Mouse (Mus musculus) spleen, postnatal 4 days (tissue): ENCODE results near the gene Marc1.
A peak's percentile ranks its signal among the peaks of the same experiment; 100 is the strongest.

Experiments used
- DNase-seq, 2 experiments: peaks; one replicate each; pipeline ENCODE4 v3.0.0; 2022; ENCODE audit warnings: low spot score in 2 of 2

Gene Marc1

GRCm38 (mm10) chr1:184822678-184823077, 11.6 kb upstream of the Marc1 start:
- no peak for DNase-seq

DNA sequence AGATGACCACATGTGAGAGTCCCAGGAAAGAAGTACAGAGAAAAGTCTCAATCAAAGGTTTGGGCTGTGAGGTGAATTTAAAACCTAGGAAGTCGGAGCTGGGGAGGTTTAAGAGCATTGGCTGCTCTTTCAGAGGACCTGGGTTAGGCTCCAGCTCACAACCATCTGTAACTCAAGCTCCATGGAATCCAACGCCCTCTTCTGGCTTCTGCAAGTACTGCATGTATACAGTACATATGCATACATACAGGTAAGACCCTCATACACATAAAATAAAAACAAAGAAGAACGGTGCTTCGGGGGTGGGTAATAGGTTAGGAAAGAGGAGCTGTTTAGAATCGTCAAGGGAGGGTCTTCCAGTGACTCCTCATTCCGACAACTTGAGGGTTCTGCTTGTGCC, 6.7 kb upstream of the Marc1 start:
- no peak for DNase-seq

- DNase-seq = no peak
Observed at GRCm38 (mm10) chr1:184811716-184812250, 670 bp upstream of the Marc1 start.

DNA sequence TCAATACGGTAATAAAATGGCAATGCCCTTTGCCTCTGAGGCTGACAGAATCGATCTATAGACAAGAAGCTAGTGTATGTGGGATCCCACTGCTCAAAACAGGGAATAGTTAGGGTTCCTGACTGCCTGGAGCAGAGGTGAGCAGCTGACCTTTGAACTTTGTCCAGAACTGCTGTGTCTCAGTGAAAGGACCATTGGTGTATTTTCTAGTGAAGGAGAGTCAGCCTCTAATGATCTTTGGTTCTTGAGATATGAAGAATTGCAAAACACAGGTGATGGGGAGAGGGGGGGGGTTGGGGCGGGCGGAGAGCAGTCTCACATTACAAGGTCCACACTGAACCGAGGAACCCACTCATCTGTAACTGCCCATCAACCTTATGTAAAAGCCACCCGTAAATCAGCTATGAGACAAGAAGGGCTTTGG, 1.5 kb downstream of the Marc1 start:
- DNase-seq = no peak

GRCm38 (mm10) chr1:184808418-184809012, 2.6 kb downstream of the Marc1 start:
- no peak for DNase-seq

GRCm38 (mm10) chr1:184807627-184808417, 3.3 kb downstream of the Marc1 start:
- peak; percentile 37 to 69 for DNase-seq

- no peak for DNase-seq
Observed at GRCm38 (mm10) chr1:184807123-184807522, 4.0 kb downstream of the Marc1 start.

DNA sequence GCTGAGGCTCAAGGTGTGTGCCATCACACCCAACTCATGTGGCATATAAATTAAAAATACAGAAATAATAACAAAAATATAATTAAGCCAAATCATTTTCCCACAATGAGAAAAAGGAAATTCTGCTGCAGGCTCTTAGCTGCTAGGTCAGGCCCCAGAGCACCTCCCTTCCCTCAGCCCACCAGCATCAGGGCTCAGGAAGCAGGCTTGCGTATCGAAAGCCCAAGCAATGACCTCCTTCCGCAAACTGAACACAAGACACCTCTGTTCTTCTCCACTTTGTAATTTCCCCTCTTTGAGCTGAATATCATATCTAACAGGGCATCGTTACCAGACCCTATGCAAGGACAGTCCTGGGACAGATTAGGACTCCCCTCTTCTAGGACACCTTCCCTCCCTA, 5.4 kb downstream of the Marc1 start:
- no peak for DNase-seq

DNA sequence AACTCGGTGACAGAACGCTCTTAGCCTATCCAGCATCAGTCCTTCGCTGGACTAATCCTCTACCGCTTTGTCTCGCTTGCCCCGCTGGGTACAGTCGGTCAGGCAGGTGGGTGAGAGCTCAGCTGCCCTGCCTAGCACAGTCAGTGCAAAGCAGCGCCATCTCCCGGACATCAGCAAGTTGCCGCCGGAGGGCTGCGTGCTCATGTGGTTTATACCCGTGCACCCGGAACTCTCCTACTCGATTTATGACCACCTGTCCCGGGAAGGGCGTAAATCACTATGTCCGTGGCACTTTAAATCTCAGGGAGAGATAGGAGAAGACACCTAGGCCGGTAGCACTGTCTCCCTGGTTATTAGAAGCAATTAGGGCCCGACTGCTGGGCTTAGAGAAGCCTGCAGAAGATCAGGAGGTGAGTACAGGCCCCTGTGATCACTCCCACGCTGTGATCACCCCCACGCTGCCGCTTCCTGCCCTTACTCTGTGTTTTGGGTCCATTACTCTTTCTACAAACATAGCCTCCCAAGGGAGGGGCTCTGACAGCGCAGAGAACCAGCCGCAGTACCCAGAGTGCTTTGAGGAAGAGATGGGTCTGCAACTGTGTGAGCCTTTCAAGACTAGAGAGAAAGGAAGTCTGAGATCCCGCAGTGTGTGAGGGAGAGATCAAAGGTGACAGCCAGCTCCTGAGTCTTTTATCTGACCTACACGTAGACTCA, 17.8 kb downstream of the Marc1 start:
- DNase-seq = peak; percentile 77 to 89

DNA sequence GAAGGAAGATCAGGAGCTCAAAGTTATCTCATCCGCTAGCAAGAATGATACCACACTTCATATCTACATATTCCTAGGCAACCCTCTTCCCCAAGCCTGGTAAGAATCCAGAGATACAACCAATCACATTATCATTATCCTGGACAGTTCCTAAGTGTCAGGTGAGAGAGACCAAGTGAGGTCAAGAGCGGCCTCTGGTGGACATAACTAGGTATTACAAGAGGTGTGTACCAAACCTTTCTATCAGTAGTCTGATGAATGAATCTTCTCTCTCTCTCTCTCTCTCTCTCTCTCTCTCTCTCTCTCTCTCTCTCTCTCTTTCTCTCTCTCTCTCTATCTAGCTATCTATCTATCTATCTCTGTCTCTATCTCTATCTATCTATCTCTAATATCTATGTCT, 20.0 kb downstream of the Marc1 start:
- DNase-seq = peak; percentile 39 to 74

- peak in 1 of 2 experiments; percentile 69 for DNase-seq
Observed at GRCm38 (mm10) chr1:184786376-184787151, 24.5 kb downstream of the Marc1 start.

DNA sequence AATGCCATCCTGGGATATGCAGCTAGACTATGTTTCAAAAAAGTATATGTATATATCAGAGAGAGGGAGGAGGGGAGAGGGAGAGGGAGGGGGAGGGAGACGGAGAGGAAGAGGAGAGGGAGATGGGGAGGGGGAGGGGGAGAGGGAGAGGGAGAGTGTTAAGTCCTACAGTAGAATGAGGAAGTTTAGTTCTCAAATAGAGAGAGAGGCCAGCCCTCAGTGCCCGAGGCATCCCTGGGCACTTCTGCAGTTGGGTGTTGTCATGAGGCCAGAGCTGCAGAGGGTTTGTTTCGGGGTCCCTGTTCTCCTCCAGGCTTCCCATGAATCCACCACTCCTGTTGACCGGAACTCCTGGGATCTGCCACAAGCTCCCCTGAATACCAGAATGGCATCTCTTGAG, 27.5 kb downstream of the Marc1 start:
- no peak for DNase-seq

- no peak for DNase-seq
Observed at GRCm38 (mm10) chr1:184782161-184782513, 29.0 kb downstream of the Marc1 start.

- no peak for DNase-seq
Observed at GRCm38 (mm10) chr1:184781286-184782160, 29.6 kb downstream of the Marc1 start.

DNA sequence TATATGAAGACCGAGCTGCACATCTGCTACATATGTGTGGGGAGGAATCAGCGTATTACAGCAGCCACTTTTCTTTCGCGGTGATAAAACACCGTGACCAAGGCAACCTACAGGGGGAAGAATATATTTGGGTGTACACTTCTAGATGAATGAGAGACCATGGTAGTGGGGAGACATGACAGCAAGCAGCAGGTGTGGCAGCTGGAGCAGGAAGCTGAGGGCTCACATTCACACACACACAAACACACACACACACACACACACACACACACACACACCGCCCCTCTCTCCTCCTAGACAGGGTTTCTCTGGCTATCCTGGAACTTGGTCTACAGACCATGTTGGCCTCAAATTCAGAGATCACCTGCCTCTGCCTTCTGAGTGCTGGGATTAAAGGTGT, 33.0 kb downstream of the Marc1 start:
- no peak for DNase-seq

DNA sequence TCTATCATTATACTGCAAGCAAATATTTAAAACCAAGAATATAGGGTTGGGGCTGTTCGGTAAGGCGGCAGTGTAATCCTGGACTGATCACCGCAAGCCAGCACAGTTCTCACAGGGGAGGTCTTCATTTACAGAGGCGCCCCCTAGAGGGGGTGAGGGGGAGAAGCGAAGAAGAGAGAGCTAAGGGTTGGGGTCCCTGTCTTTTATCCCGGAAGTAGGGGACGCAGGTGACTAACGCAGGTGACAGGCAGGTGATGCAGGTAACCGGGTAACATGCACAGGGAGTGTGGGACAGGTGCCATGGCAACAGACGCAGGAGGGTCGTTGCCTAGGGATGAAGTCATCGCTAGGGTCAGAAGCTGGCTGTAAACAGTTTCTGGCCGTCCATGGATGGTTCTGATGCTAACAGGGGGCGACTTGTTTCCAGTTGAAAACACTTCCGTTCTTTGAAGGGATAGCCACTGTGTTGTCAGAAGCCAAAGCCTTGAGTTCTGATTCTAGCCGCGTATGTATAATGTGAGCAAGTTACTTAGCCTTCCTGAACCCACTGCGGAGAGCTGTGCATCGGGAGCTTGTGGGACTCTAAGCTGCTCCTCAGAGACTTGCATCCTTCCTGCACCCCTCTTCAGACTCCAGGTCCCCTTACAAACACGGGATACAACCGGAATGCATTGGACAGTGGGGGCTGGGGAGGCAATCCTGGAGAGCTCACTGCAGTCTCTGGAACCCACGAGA, 33.9 kb downstream of the Marc1 start:
- no peak for DNase-seq

- no peak for DNase-seq
Observed at GRCm38 (mm10) chr1:184775289-184775688, 35.8 kb downstream of the Marc1 start.

GRCm38 (mm10) chr1:184771891-184772249, 39.2 kb downstream of the Marc1 start:
- no peak for DNase-seq

DNA sequence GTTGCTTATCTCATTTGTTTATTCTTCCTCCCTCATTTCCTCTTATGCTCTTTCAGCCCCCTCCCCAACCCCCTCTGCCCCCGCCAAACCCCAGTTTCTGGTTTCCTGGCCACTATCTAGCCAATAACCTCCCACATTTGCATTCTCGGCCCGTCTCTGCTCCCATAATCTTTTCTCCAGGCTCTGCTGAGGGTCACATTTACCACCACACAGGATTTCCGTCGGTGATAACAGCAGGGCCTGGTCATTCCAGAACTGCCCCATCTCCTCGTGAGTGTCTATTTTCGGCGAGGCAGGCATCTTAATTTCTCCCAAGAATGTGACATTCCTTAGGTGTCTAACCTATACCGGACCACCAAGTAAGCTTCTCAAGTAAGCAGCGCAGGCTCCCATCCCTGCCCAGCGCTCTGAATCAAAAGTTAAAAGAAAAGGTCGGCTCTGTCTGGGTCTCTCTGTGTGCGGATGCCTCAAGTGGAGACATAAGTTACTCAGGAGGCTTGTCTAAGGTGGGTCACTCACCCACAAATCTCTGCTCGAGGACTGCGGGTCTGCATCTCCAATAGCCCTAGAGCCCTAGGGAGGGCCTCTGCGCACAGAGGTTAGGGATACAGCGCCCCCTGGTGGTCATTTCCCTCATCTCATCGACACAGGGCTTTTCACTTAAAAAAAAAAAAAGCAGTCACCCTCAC, 39.8 kb downstream of the Marc1 start:
- DNase-seq = peak; percentile 75 to 94

- no peak for DNase-seq
Observed at GRCm38 (mm10) chr1:184763866-184764265, 47.2 kb downstream of the Marc1 start.
